Mouse (Mus musculus) limb, embryonic 11.5 days (tissue): ENCODE results near the gene Gm15319. TPM values are rescaled to one million over a fixed set of nuclear protein-coding genes. Genes with fewer than 3 reads are reported as not detected.
A peak's percentile ranks its signal among the peaks of the same experiment; 100 is the strongest.
"Not testable (repeated sequence)": the region's sequence is repeated elsewhere in the genome, so short reads cannot be mapped to it uniquely, and the experiment has no call there.

Experiments used
- ATAC-seq: fragments of 200-750 bp; cut with Nextera tagmentation; 2 replicates; pipeline ENCODE4 v1.8.0; 2017; ENCODE audit warnings: low read depth; ENCODE audit not compliant: insufficient number of reproducible peaks, low FRiP score, low TSS enrichment
- DNase-seq: peaks from one replicate; pipeline ENCODE4 v3.0.0-alpha.2; 2015; ENCODE audit warnings: low spot score
- H3K27ac ChIP-seq: fragments of 300-500 bp; sonication (generic); replicated peaks from 2 replicates; pipeline ENCODE4 v1.5.1; 2014; ENCODE audit warnings: low read depth, mild to moderate bottlenecking, low read length
- H3K27me3 ChIP-seq: fragments of 300-500 bp; sonication (generic); 2 replicates; pipeline ENCODE4 v1.6.1; 2014; ENCODE audit warnings: mild to moderate bottlenecking, low read length, mixed read lengths; ENCODE audit not compliant: control insufficient read depth, insufficient read depth
- H3K36me3 ChIP-seq: fragments of 300-500 bp; sonication (generic); 2 replicates; pipeline ENCODE4 v1.6.1; 2014; ENCODE audit warnings: mild to moderate bottlenecking, low read length, moderate library complexity, mixed read lengths; ENCODE audit not compliant: control insufficient read depth, insufficient read depth
- H3K4me1 ChIP-seq: fragments of 300-500 bp; sonication (generic); 2 replicates; pipeline ENCODE4 v1.6.1; 2014; ENCODE audit warnings: low read length, mixed read lengths; ENCODE audit not compliant: control insufficient read depth, insufficient read depth
- H3K4me2 ChIP-seq: fragments of 300-500 bp; sonication (generic); 2 replicates; pipeline ENCODE4 v1.6.1; 2014; ENCODE audit warnings: low read depth, mild to moderate bottlenecking, moderate library complexity; ENCODE audit not compliant: severe bottlenecking
- H3K4me3 ChIP-seq: fragments of 300-500 bp; sonication (generic); 2 replicates; pipeline ENCODE4 v1.5.1; 2014; ENCODE audit warnings: low read depth, low read length
- H3K9ac ChIP-seq: fragments of 300-500 bp; sonication (generic); 2 replicates; pipeline ENCODE4 v1.6.1; 2014; ENCODE audit warnings: mild to moderate bottlenecking, low read length
- H3K9me3 ChIP-seq: fragments of 300-500 bp; sonication (generic); 2 replicates; pipeline ENCODE4 v1.6.1; 2016; ENCODE audit warnings: low read length; ENCODE audit not compliant: control insufficient read depth
- WGBS: fragments of 180-500 bp; shearing (Covaris S2); extraction: QIAGEN DNeasy Blood & Tissue Kit; methylation state at CpG from one replicate; pipeline ENCODE4 v1.1.7; 2014; 5-methylcytosine and 5-hydroxymethylcytosine counted together
- polyA plus RNA-seq: library from polyadenylated mRNA; unstranded; fragments of >200 nt; fragmentation: Nextera tagmentation; extraction: Ambion mirVana; gene quantifications from 2 replicates; pipeline ENCODE4 v1.2.1, GENCODE M21; 2014

The Gm15319 gene
- polyA plus RNA-seq, 1 experiment from 2014 or later, result not detected

DNA sequence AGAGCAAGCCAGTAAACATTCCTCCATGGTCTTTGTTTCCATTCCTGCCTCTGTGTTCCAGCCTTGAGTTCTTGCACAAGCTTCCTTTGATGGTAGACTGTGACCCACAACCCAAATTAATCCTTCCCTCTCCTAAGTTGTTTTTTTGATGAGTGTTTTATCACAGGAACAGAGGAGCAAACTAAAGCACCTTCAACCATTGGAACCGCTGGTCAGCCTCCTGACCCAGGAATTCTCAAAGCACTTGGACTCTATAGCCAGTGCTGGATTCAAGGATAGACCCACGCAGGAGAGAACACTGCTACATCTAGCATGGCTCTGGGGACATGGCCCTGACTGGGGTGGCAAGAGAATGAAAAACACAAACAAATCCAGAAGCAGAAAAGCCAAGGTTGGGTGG, 19.1 kb upstream of the Gm15319 start:
- H3K27me3 ChIP-seq, H3K9ac ChIP-seq, H3K4me1 ChIP-seq, H3K4me2 ChIP-seq, ATAC-seq, H3K4me3 ChIP-seq, H3K27ac ChIP-seq, H3K36me3 ChIP-seq, H3K9me3 ChIP-seq, DNase-seq: not testable (repeated sequence)
- WGBS, result 82% methylated on average over 2 of the region's 2 CpGs

DNA sequence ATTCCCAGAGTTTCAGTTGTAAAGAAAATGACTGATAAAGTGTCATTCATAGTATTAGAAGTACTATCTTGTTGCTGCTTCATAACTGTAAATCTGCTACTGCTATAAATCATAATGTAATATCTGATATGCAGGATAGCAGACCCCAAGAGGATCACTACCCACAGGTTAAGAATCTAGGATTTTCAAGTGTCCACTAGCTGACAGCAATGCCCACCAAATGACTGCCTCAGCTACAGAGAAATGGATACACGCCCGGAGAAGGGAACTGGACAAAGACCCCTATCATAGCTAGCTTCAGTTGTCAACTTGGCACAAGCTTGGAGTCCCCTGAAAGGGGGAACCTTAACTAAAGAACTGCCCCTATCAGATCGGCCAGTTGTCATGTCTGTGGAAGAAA, 18.6 kb upstream of the Gm15319 start:
- not testable (repeated sequence) for H3K4me2 ChIP-seq, H3K27me3 ChIP-seq, H3K9ac ChIP-seq, H3K9me3 ChIP-seq, H3K27ac ChIP-seq, H3K36me3 ChIP-seq, H3K4me1 ChIP-seq, H3K4me3 ChIP-seq, ATAC-seq, DNase-seq
- WGBS, result 93% methylated on average over 2 of the region's 3 CpGs

DNA sequence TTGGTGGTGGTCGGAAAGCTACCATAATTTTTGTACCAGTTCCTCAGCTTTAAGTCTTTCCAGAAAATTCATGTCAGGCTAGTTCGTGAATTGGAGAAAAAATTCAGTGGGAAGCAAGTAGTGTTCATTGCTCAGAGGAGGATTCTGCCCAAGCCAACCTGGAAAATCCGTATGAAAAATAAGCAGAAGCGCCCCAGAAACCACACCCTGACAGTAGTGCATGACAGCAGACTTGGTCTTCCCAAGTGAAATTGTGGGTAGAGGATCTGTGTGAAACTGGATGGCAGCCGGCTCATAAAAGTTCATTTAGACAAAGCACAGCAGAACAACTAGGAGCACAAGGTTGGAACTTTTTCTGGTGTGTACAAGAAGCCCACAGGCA, 18.2 kb upstream of the Gm15319 start:
- H3K9ac ChIP-seq, H3K27ac ChIP-seq, H3K4me3 ChIP-seq, DNase-seq, H3K4me1 ChIP-seq, H3K27me3 ChIP-seq, H3K4me2 ChIP-seq, H3K36me3 ChIP-seq, H3K9me3 ChIP-seq: not testable (repeated sequence)
- 0 out of 2 replicates have a peak, but pooled peaks have one; percentile 40 for ATAC-seq
- WGBS, result 100% methylated on average over 1 of the region's 5 CpGs

DNA sequence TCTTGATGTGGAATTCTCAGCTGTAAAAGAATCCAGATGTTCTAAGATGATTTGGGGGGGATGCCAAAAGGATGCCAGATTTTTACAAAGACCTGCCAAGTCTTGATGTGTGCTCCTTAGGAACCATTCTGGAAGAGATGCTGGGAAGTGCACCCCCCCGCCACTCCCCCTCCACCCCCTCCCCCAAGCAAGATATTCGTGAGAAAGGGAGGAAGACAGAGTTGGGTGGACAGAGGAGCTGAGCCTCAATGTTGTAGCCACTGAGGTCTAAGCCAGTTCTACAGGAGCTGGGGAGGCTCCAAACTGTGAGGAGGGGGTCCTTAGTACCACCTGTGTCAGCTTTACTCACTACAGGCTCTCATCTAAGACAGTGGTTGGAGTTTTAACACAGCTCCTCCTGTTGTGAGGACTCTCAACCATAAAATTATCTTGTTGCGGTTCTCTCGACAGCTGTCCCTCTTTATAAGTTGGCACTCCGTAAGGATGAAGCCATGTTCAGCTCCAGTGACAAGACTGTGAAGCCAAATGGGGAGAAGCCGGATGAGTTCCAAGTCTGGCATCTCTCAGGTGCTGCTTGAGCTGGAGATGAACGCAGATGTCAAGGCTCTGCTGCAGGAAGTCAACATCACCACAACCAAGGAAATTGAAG, 17.7 kb upstream of the Gm15319 start:
- not testable (repeated sequence) for H3K9ac ChIP-seq, H3K27ac ChIP-seq, H3K36me3 ChIP-seq, H3K4me3 ChIP-seq, H3K4me1 ChIP-seq, H3K4me2 ChIP-seq, H3K27me3 ChIP-seq, DNase-seq, H3K9me3 ChIP-seq
- peak; percentile 89 for ATAC-seq
- WGBS, result 87% methylated on average over 7 of the region's 7 CpGs

DNA sequence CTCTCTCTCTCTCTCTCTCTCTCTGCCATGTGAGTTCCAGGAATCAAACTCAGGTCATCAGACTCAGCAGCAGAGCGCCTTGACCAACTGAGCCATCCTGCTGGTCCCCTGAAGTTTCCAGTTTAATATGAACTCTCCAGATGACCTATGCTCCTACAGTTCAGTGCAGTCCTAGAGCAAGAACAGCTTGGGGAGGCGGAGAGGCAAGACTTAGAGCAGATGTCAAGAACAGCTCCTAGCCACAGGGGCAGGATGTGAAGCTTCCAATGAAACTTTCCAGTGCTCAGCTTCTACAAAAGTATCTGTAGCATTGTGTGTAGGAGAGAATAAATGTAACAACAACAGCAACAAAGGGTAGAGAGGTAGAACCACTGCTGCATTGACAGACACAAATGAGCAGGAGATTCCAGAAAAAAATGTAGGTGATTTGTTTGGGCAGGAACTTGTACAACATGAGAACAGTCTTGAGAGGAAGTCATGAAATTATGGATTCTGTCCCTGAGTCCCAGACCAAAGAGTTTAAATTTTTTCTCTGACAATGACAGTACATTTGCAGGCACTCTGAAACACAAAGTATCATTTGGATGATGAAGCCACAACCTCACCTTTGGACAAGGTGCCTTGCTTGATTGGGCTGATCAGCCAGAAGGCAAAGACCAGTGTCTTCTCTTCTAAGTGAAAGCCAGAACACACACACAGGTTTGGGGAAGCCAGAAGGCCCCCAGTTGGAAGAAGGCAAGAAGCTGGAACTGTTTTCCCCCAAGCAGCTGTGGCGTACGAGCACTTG, 16.8 kb upstream of the Gm15319 start:
- H3K4me2 ChIP-seq, H3K9ac ChIP-seq, H3K27me3 ChIP-seq, H3K4me3 ChIP-seq, ATAC-seq, H3K27ac ChIP-seq, H3K9me3 ChIP-seq, H3K4me1 ChIP-seq, DNase-seq, H3K36me3 ChIP-seq: not testable (repeated sequence)
- no CpG with 5 or more reads among the region's 4 CpGs for WGBS

DNA sequence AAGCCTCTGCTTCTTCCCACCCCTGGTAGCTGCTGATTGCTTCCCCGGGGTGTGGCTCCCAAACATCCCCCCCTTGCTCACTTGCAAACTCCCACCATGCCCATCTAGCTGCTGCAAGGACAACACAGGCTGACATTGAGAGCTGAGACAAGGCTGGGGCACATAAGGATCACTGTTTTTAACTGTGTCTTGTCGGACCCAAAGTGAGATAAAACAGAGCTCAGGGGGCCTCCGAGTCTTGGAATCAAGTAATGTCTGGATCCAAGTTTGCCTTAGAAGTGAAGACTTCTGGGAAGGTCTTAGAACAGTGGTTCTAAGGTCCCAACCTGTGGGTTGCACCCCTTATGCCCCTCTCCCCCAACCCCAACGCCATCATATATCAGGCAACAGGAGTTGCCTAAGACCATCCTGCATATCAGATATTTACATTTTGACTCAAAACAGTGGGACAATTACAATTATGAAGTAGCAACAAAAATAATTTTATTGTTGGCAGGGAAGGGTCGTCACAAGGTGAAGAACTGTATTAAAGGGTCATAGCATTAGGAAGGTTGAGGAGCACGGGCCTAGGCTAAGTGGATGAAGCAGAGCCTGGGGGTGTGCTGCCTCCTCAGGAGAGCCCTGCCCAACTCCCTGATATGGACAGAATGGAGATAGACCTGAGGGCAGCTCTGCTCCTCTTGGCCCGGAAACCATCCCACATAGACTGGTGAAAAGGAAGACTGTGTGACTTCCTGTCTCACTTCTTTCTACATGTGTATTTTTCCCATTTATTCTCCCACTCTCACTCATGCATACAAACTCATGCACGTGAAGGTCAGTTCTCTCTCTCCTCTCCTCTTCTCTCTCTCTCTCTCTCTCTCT, 16.0 kb upstream of the Gm15319 start:
- ATAC-seq, result peak; percentile 82
- not testable (repeated sequence) for H3K4me3 ChIP-seq, H3K9ac ChIP-seq, H3K36me3 ChIP-seq, H3K4me1 ChIP-seq, H3K27me3 ChIP-seq, DNase-seq, H3K9me3 ChIP-seq, H3K27ac ChIP-seq, H3K4me2 ChIP-seq
- 95% methylated on average over 4 of the region's 8 CpGs for WGBS

DNA sequence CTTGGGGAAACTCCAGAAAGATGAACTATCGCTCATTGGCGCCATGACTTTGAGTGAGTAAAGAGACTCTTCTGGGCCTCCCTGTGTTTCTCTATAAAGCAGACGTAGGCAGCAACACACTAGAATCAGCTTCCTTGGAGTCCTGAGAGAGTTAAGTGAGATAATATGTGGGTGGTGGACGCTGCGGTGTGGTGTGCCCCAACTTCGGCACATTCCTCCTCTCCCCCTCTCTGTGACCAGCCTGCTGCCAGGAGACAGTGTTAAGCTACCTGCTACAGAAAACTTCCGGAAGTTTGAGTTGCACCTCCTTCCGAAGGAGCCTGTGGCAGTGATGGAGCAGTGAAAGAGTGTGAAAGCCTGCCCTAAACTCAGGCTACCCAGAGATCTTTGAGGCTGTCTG, 15.3 kb upstream of the Gm15319 start:
- not testable (repeated sequence) for H3K4me3 ChIP-seq, H3K4me2 ChIP-seq, H3K9ac ChIP-seq, ATAC-seq, H3K9me3 ChIP-seq, DNase-seq, H3K27me3 ChIP-seq, H3K27ac ChIP-seq, H3K36me3 ChIP-seq, H3K4me1 ChIP-seq
- WGBS, result 78% methylated on average over 4 of the region's 8 CpGs

DNA sequence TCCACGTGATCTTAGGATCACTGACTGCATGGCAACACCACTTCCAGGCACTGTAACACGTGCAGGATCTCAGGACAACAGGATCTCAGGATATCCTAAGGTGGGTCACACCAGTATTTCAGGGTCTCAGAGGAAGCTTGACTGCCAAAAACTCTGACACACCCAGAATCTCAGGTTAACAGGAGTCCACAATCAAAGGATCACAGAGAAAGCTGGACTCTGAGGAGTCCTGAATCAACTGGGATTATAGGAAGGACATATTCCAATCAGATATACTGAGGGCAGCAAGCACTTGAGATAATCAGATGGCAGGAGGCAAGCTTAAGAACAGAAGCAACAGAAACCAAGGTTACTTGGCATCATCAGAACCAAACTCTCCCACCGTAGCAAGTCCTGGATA, 12.7 kb upstream of the Gm15319 start:
- H3K36me3 ChIP-seq, ATAC-seq, H3K4me2 ChIP-seq, H3K27me3 ChIP-seq, H3K27ac ChIP-seq, DNase-seq, H3K9ac ChIP-seq, H3K4me3 ChIP-seq, H3K4me1 ChIP-seq, H3K9me3 ChIP-seq: not testable (repeated sequence)
- WGBS, result no CpG with 5 or more reads among the region's 3 CpGs
